Mouse (Mus musculus) forebrain, postnatal 0 days (tissue): ENCODE data around the gene Twsg1. TPM values are rescaled to one million over a fixed set of nuclear protein-coding genes. Genes with fewer than 3 reads are reported as not detected.

ENCODE experiments used
- ATAC-seq: fragments of 200-750 bp; cut with Nextera tagmentation; 2 replicates; pipeline ENCODE4 v1.8.0; 2017; ENCODE audit warnings: mild to moderate bottlenecking, moderate library complexity
- DNase-seq: peaks from one replicate; pipeline ENCODE4 v3.0.0-alpha.2; 2015
- H3K27ac ChIP-seq: fragments of 300-500 bp; sonication (generic); 2 replicates; pipeline ENCODE4 v1.5.1; 2014; ENCODE audit warnings: low read depth, mild to moderate bottlenecking, antibody characterized with exemption, low read length, moderate library complexity, mixed read lengths
- H3K27me3 ChIP-seq: fragments of 300-500 bp; sonication (generic); 2 replicates; pipeline ENCODE4 v1.6.1; 2014; ENCODE audit warnings: mild to moderate bottlenecking, low read length, mixed read lengths; ENCODE audit not compliant: insufficient read depth
- H3K36me3 ChIP-seq: fragments of 300-500 bp; sonication (generic); 2 replicates; pipeline ENCODE4 v1.6.1; 2014; ENCODE audit warnings: mild to moderate bottlenecking, moderate library complexity; ENCODE audit not compliant: insufficient read depth
- H3K4me1 ChIP-seq: fragments of 300-500 bp; sonication (generic); 2 replicates; pipeline ENCODE4 v1.6.1; 2014; ENCODE audit warnings: antibody characterized with exemption; ENCODE audit not compliant: insufficient read depth
- H3K4me2 ChIP-seq: fragments of 300-500 bp; sonication (generic); 2 replicates; pipeline ENCODE4 v1.6.1; 2014; ENCODE audit warnings: low read depth, mild to moderate bottlenecking, moderate library complexity
- H3K4me3 ChIP-seq: fragments of 300-500 bp; sonication (generic); 2 replicates; pipeline ENCODE4 v1.5.1; 2014; ENCODE audit warnings: low read depth, low read length, mixed read lengths
- H3K9ac ChIP-seq: fragments of 300-500 bp; sonication (generic); 2 replicates; pipeline ENCODE4 v1.6.1; 2014; ENCODE audit warnings: mild to moderate bottlenecking
- H3K9me3 ChIP-seq: fragments of 300-500 bp; sonication (generic); 2 replicates; pipeline ENCODE4 v1.6.1; 2016; ENCODE audit warnings: low read length
- CTCF ChIP-seq: sonication (generic); IDR thresholded peaks from 2 replicates; pipeline ENCODE4 v1.5.1; 2016; ENCODE audit warnings: antibody characterized with exemption, control low read depth, low read depth
- WGBS: fragments of 180-500 bp; shearing (Covaris S2); extraction: QIAGEN DNeasy Blood & Tissue Kit; methylation state at CpG from one replicate; pipeline ENCODE4 v1.1.7; 2014; 5-methylcytosine and 5-hydroxymethylcytosine counted together
- polyA plus RNA-seq: library from polyadenylated mRNA; unstranded; fragments of >200 nt; fragmentation: Nextera tagmentation; extraction: Ambion mirVana; gene quantifications from 2 replicates; pipeline ENCODE4 v1.2.1, GENCODE M21; 2015
- total RNA-seq: library from RNA; depleted of rRNA; stranded (reverse); fragments of >200 nt; gene quantifications from 2 replicates; pipeline ENCODE4 v1.2.3, GENCODE M21; 2014

Gene Twsg1
- total and polyA plus RNA-seq, 2 experiments from 2014 or later, result 46.1 to 50.2 TPM

DNA sequence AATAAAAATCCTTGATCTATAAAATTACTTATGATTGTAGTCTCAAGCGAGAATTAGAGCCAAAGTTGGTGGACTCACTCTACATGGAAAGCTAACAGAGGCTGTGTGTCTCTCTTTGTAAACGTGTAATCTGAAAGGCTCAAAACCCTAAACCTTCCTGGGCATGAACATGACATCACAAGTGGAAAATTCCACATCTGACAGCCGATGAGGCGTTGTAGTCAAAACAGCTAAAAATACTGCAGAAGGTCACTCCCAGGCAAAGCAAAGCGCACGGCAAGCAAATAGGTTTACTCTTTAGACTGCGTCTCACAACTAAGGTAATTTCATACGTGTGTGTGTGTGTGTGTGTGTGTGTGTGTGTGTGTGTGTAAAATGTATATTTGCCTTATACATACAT lies 3.7 kb downstream of the Twsg1 start:
- ATAC-seq, result no peak
- no peak for TF ChIP-seq CTCF
- H3K36me3 ChIP-seq, result peaks cover 16% of the 10 kb centered on the region
- no peak for DNase-seq
- no peak overlapping the region for H3K27ac ChIP-seq
- no peaks in the 10 kb centered on the region for H3K4me1 ChIP-seq
- H3K27me3 ChIP-seq, result no peaks in the 10 kb centered on the region
- no peak overlapping the region for H3K9ac ChIP-seq
- WGBS, result 92% methylated on average over 8 of the region's 8 CpGs
- H3K4me3 ChIP-seq, result no peak overlapping the region
- no peaks in the 10 kb centered on the region for H3K9me3 ChIP-seq
- no peak overlapping the region for H3K4me2 ChIP-seq

DNA sequence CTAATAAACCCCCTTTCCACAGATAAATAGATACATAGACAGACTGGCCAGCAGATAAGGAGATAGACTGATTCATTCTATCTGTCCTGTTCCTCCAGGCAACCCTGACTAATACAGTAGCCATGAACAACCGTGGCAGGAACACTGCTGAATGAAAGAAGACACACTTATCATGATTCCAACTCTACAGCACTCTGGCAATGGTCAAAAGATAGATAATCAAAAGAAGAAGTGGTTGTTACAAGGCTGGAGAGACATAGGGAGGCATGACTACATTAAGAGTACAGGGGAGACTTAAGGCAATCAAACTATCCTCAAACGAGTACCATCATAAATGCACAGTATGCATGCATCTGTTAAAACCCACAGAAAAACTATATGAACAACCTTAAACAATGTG lies 5.6 kb downstream of the Twsg1 start:
- H3K27ac ChIP-seq, result no peak overlapping the region
- no peak overlapping the region for H3K4me2 ChIP-seq
- TF ChIP-seq CTCF, result no peak
- peaks cover 16% of the 10 kb centered on the region for H3K36me3 ChIP-seq
- no peak for DNase-seq
- H3K4me1 ChIP-seq, result no peaks in the 10 kb centered on the region
- H3K27me3 ChIP-seq, result no peaks in the 10 kb centered on the region
- no peak for ATAC-seq
- no peak overlapping the region for H3K9ac ChIP-seq
- WGBS, result 93% methylated on average over 2 of the region's 2 CpGs
- H3K4me3 ChIP-seq, result no peak overlapping the region
- no peaks in the 10 kb centered on the region for H3K9me3 ChIP-seq

DNA sequence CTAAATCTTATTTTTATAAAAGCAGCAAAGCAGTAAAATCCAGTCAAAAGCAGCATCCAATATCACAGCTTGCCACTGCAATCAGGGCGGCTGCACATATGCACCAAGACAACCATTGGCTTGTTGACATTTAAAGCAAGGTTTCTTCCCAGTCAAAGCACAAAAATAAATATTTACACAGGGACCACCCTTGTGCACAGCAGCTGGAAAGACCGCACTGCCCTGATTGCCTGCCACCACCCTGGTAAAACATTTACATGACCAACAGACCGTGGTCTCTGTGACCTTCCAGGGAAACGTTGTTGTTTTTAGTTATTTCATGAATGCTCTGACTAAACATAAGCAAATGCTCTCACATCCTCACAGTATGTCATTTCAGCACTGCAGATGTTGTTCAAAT lies 8.6 kb downstream of the Twsg1 start:
- WGBS, result 76% methylated on average over 4 of the region's 4 CpGs

DNA sequence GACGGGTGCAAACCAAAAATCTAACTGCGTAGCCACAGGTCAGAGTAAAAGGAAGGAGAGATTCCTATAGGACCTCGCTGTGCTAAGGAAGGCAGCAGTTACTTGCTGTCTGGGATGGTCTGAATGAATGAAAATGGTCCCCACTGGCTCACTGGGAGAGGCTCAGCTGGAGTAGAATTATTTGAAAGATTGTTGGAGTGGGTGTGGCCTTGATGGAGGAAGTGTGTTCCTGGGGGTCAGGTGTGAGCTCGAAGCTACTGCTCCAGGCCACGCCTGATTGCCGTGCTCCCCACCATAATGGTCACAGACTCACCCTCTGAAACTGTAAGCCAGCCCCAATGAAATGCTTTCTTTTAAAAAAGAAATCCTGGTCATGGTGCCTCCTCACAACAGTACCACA lies 9.8 kb downstream of the Twsg1 start:
- ATAC-seq (no peak), DNase-seq (no peak)
- Histone ChIP-seq H3K36me3 (peaks cover 15% of the 10 kb centered on the region), H3K27ac (no peak overlapping the region), H3K9ac (no peak overlapping the region), H3K4me1 (no peaks in the 10 kb centered on the region), H3K9me3 (no peaks in the 10 kb centered on the region), H3K27me3 (no peaks in the 10 kb centered on the region), H3K4me3 (no peak overlapping the region), H3K4me2 (no peak overlapping the region)
- TF ChIP-seq CTCF, result no peak
- 88% methylated on average over 6 of the region's 6 CpGs for WGBS

More for the DNA sequence above, 8.6 kb downstream of the Twsg1 start:
- no peak for TF ChIP-seq CTCF
- Histone ChIP-seq H3K9me3 (no peaks in the 10 kb centered on the region), H3K27me3 (no peaks in the 10 kb centered on the region), H3K27ac (no peak overlapping the region), H3K36me3 (peaks cover 13% of the 10 kb centered on the region), H3K9ac (no peak overlapping the region), H3K4me1 (no peaks in the 10 kb centered on the region), H3K4me2 (no peak overlapping the region), H3K4me3 (no peak overlapping the region)
- ATAC-seq (no peak), DNase-seq (no peak)

DNA sequence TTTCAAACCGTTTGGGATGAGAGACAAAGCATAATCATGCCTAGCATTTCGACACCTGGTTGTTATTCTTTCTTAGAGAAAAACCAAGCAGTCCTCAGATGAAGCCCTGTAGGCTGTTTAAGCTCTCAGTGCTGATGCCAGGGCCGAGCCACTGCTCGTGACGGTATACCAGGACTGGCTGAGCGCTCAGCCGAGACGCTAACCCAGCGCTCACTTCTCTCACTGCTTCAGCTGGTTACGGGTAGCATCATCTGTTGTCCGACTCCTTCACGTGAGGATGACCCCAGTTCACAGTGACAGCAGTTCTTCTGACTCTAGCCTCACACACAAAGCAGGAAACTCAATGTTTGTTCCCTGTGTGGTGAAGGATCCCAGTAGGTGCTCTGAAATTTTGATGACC lies 10.8 kb downstream of the Twsg1 start:
- Histone ChIP-seq H3K9me3 (no peaks in the 10 kb centered on the region), H3K4me2 (no peak overlapping the region), H3K4me3 (no peak overlapping the region), H3K9ac (no peak overlapping the region), H3K27me3 (no peaks in the 10 kb centered on the region), H3K27ac (no peak overlapping the region), H3K4me1 (no peaks in the 10 kb centered on the region), H3K36me3 (peaks cover 13% of the 10 kb centered on the region)
- no peak for DNase-seq
- no peak for ATAC-seq
- no peak for TF ChIP-seq CTCF
- WGBS, result 82% methylated on average over 12 of the region's 12 CpGs

DNA sequence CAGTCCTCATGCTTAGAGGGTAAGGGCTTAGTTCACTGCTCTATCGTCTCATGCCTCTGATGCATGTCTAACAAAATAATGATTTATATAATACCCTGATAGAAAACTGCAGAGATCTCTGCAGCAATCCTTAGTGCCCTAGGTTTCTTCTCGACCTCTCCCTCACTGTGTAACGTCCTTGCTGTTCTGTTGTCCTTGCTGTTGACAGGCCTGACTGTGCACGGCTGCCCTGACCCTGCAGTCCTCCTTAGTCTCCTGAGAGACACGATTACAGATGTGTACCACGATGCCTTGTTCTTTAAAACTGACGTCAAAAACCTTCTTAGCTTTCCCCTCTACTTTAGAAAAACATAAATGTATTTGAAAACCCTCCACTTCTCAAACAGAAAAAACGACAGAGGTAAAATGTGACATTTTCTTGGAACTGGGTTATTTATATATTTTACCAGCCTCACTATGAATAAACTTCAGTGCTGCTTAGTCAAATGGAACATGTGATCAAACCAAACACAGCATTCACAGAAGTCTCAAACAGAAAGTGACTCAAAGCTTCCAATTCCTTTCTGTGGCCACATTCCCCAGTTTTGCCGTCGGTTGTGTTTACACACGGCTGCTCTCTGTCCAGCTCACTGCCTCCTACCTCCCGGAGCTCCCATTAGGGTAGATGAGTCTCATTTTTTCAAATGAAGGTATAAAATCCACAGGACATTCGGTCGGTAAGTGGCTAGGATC lies 11.4 kb downstream of the Twsg1 start:
- Histone ChIP-seq H3K9me3 (no peaks in the 10 kb centered on the region), H3K36me3 (peaks cover 13% of the 10 kb centered on the region), H3K27me3 (no peaks in the 10 kb centered on the region), H3K4me2 (no peak overlapping the region), H3K4me3 (no peak overlapping the region), H3K4me1 (no peaks in the 10 kb centered on the region), H3K9ac (no peak overlapping the region), H3K27ac (no peak overlapping the region)
- TF ChIP-seq CTCF, result no peak
- DNase-seq (no peak), ATAC-seq (peak; percentile 34; the same call in 1 of the 2 replicates)
- 77% methylated on average over 14 of the region's 14 CpGs for WGBS

DNA sequence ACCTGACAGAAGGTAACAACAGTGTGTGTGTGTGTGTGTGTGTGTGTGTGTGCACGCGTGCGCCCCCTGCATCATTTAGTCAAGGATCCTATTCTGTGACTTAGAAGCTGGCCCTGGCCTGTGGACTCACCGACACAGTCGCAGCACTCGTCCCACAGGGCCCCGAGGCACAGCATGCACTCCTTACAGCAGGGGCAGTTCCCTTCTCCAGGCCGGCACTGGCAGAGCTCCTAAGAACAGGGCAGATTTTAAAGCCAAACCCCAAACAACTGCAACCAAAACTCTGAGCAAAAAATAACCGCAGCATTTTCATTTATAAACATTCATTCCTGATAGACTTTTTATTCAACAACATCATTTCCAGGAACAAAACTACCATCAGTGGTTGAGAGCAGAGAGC lies 13.4 kb downstream of the Twsg1 start:
- Histone ChIP-seq H3K4me1 (no peaks in the 10 kb centered on the region), H3K27ac (no peak overlapping the region), H3K36me3 (peaks cover 24% of the 10 kb centered on the region), H3K9ac (no peak overlapping the region), H3K9me3 (no peaks in the 10 kb centered on the region), H3K27me3 (no peaks in the 10 kb centered on the region), H3K4me3 (no peak overlapping the region), H3K4me2 (no peak overlapping the region)
- WGBS, result 91% methylated on average over 9 of the region's 9 CpGs
- DNase-seq (no peak), ATAC-seq (no peak)
- TF ChIP-seq CTCF, result no peak
